Mouse (Mus musculus) MEL (cell line): ENCODE measurements around the gene Hid1.

Experiments used
- CTCF ChIP-seq, 3 experiments: IDR thresholded peaks in 2 of 3; conservative IDR thresholded peaks in 1 of 3; 2 replicates each; pipeline ENCODE4 v1.5.1; 2011 to 2012; ENCODE audit warnings: low read length in 3 of 3, low read depth in 2 of 3, mild to moderate bottlenecking in 2 of 3, improper control_type of control experiment in 1 of 3, inconsistent platforms in 1 of 3, mixed read lengths in 1 of 3, moderate library complexity in 1 of 3; ENCODE audit not compliant: control insufficient read depth in 1 of 3, insufficient read depth in 1 of 3, poor library complexity in 1 of 3, severe bottlenecking in 1 of 3
- ELF1 ChIP-seq: IDR thresholded peaks from 2 replicates; pipeline ENCODE4 v1.6.1; 2014; ENCODE audit warnings: low read depth, mild to moderate bottlenecking, inconsistent platforms, low read length, improper control_type of control experiment, moderate library complexity
- EP300 ChIP-seq, 2 experiments: IDR thresholded peaks; 2 replicates each; pipeline ENCODE4 v1.6.1; 2011; ENCODE audit warnings: improper control_type of control experiment in 2 of 2, low read length in 2 of 2, low read depth in 1 of 2, mild to moderate bottlenecking in 1 of 2
- ETS1 ChIP-seq: IDR thresholded peaks from 2 replicates; pipeline ENCODE4 v1.6.1; 2012; ENCODE audit warnings: low read depth, mild to moderate bottlenecking, inconsistent platforms, low read length, improper control_type of control experiment, moderate library complexity
- MAX ChIP-seq: IDR thresholded peaks from 2 replicates; pipeline ENCODE4 v1.6.1; 2011; ENCODE audit warnings: low read length, improper control_type of control experiment
- MXI1 ChIP-seq: IDR thresholded peaks from 2 replicates; pipeline ENCODE4 v1.6.1; 2011; ENCODE audit warnings: mild to moderate bottlenecking, low read depth, low read length, improper control_type of control experiment
- MYC ChIP-seq: IDR thresholded peaks from 2 replicates; pipeline ENCODE4 v1.6.1; 2011; ENCODE audit warnings: low read depth, mild to moderate bottlenecking, low read length, improper control_type of control experiment, moderate library complexity
- POLR2A ChIP-seq, 2 experiments: IDR thresholded peaks; 2 replicates each; pipeline ENCODE4 v1.6.1; 2011 to 2012; ENCODE audit warnings: low read length in 2 of 2, mild to moderate bottlenecking in 2 of 2, control low read depth in 1 of 2, improper control_type of control experiment in 1 of 2, low read depth in 1 of 2, moderate library complexity in 1 of 2; ENCODE audit not compliant: control insufficient read depth in 1 of 2, insufficient read depth in 1 of 2, poor library complexity in 1 of 2
- SIN3A ChIP-seq: IDR thresholded peaks from 2 replicates; pipeline ENCODE4 v1.6.1; 2012; ENCODE audit warnings: low read length, improper control_type of control experiment, inconsistent platforms
- ZMIZ1 ChIP-seq: IDR thresholded peaks from 2 replicates; pipeline ENCODE4 v1.6.1; 2012; ENCODE audit warnings: low read depth, mild to moderate bottlenecking, inconsistent platforms, low read length, improper control_type of control experiment, moderate library complexity

GRCm38 (mm10) chr11:115303167-115303566, 64.4 kb downstream of the Hid1 start:
- TF ChIP-seq ZMIZ1 (no peak), EP300 (IDR thresholded peaks at IDR 0.05; ENCODE audit: low read depth in 1 of 2, low read length in 2 of 2) (no peak), POLR2A (IDR thresholded peaks at IDR 0.05; ENCODE audit: control insufficient read depth in 1 of 2, insufficient read depth in 1 of 2, low read depth in 1 of 2, low read length in 2 of 2, poor library complexity in 1 of 2) (no peak), MXI1 (no peak), MYC (no peak), SIN3A (no peak), CTCF (IDR thresholded peaks at IDR 0.05 in 2 of 3, conservative IDR thresholded peaks at IDR 0.05 in 1 of 3; ENCODE audit: control insufficient read depth in 1 of 3, insufficient read depth in 1 of 3, low read depth in 2 of 3, low read length in 3 of 3, poor library complexity in 1 of 3, severe bottlenecking in 1 of 3) (no peak), MAX (no peak), ETS1 (no peak), ELF1 (no peak)
